Mouse (Mus musculus) ES-CJ7 (cell line): ENCODE measurements around the gene Pde2a.

Source experiments
- DNase-seq: peaks from one replicate; pipeline ENCODE4 v3.0.0; 2011; ENCODE audit warnings: low read depth, low spot score

Gene Pde2a

DNA sequence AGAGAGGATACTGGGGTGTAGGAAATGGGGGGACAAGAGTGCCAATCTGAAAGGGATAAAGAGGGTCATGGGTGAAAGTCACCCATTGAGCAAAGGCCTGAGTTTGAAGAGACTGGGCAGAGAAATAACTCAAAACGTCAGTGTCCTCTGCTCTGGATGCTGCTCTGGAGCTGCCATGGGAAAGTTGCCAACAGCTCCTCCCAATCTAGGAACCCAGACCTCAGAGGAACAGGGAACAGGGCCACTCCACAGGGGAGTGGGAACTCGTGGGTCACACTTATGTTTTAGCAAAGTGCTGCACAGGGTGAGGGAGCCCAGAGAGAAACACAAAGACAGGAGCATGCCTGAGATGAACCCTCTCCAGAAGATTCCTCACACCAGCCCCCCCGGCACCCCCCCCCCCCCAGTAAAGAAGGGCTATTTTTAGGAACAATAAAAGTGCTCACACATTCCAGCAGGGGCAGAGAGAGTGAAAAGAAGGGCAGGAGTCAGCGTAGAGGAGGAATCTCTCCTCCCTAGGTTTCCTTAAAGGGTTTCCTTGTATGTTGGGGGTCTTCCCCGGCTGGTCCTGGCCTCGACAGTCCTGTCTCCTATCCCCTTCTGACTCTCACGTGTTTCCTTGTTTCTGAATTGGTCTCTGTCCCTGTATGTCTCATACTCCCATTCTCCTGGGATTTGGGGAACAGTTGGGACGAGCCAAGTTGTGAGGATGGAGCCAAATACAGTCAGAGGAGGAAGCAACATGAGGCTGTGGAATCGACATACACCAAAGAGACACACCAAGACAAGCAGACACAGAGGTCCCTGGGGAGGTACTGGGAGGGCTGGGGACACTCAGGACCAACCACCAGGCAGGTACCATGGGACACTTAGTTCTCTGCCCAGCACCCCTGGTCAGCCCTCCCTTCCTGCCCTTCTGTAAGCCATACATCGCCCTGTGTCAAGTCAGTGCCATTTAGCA, 51.4 kb downstream of the Pde2a start:
- no peak for DNase-seq

GRCm38 (mm10) chr7:101474399-101474811, 52.9 kb downstream of the Pde2a start:
- DNase-seq: no peak

DNA sequence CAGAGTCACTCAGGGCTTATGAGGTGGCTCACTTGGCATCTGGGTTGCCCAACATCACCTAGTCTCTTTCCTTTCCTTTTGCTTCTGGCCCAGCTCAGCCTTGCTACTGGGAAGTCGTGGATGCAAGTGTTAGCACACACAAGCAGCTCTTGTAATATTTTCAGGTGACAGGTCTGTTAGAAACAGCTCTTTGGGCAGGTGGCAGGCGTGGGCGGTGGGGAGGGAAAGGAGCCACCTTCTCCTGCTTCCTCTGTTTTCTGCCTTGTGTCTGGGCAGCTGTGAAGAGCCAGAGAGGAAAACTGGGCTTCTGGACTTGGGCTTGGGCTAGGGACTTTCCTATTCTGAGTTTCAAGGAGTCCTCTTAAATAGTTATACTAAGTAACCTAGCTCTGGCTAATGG, 54.5 kb downstream of the Pde2a start:
- DNase-seq: no peak

DNA sequence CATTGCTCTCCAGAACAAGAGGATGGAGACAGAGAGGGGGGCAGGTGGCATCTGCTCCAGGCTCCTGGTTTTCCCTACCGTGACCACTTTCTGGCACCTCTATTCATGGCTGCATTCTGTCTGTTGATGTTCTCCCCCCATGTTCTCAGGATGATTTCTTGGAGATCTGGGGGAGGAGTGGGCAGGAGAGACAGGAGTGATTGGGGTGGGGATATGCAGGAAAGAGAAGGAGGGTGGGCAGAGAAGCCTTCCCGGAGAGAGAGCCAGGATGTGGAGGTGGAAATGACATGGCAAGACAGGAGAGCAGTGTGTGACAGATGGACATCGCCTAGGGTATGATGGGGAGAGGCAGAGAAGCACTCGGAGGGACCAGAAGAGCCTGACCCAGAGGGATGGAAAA, 55.0 kb downstream of the Pde2a start:
- DNase-seq: no peak

- DNase-seq: peak; percentile 30
Observed at GRCm38 (mm10) chr7:101477200-101477599, 55.7 kb downstream of the Pde2a start.

GRCm38 (mm10) chr7:101478099-101478498, 56.6 kb downstream of the Pde2a start:
- no peak for DNase-seq

DNA sequence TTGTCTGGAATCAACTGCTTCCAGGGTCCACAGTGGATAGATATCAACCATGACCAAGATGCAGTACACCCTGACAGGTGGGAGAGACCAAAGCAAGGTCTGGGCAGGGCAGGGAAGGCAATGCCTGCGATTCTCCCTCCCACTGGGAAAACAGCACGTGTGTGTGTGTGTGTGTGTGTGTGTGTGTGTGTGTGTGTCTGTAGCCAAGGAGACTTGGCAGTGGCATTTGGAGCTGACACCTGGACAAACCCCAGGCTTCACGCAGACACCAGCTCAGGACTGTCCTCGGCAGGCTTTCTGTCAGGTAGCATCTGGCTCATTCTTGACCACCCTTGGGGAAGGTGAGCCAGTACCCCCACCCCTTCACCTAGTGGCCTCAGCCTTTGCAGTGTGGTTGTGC, 58.4 kb downstream of the Pde2a start:
- no peak for DNase-seq

GRCm38 (mm10) chr7:101480671-101481070, 59.2 kb downstream of the Pde2a start:
- no peak for DNase-seq

GRCm38 (mm10) chr7:101481872-101482498, 60.5 kb downstream of the Pde2a start:
- no peak for DNase-seq

DNA sequence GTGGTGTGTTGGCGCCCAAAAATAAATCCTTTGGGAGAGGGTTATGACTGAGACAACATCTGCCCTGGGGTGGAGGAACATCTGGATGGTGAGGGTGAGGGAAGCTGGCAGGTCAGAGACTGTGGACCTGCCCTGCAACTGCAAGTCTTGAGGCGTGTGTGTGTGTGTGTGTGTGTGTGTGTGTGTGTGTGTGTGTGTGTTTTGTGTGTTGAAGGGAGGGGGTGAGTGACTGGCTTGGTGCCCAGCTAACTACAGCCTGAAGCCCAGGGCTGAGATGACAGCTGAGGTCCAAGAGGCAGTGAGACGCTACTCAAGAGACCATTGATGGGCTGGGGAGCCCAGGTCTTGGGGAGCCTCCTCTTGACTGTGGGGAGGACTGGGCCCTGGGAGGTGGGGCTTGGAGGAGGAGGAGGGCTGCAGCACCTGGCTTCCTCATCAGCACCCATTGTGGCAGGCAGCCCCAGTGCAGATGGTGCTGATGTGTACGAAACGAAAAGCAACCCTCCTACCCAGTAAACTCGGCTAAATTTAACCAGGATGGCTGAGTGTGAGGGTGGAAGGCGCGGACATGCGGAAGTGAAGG, 61.1 kb downstream of the Pde2a start:
- DNase-seq: no peak

GRCm38 (mm10) chr7:101483498-101484115, 62.1 kb downstream of the Pde2a start:
- DNase-seq: no peak

GRCm38 (mm10) chr7:101487102-101487501, 65.6 kb downstream of the Pde2a start:
- DNase-seq: no peak

- DNase-seq: no peak
Observed at GRCm38 (mm10) chr7:101490952-101491351, 69.5 kb downstream of the Pde2a start.

DNA sequence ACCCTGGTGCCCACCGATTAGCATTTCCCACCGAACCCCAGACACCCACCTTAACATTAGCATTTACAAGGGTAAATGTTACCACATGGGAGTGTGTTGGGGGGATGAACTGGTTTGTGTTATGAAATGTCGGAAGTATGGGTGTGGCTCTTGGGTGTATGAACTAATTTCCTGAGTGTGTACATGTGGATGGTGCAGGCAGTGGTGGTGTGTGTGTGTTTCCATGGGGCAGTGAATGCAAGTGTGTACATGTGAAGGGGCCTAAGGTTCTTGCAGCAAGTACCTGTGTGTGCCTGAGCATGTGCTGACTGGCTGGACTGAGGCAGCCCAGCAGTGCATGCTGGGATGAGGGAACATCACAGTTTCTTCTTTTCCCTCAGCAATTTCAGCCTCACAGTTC, 76.9 kb downstream of the Pde2a start:
- DNase-seq: no peak

- no peak for DNase-seq
Observed at GRCm38 (mm10) chr7:101499251-101499650, 77.8 kb downstream of the Pde2a start.

DNA sequence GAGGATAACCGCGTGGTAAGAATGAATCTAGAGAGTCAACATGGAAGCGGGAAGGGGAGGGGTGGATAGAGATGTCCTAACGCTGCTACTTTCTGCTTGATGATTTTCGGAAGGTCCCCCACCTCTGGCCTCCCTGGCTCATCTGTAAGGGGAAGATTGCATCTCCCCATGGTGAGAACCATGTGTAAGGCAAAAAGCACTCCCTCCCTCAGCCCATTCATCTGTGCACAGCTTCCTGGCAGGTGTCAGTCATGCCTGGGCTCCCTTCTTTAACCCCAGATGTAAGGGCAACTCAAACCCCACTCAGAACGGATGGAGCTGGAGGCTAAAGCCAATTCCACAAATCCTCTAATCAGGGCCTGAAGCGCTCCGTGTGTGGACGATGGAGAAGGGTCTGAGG, 78.2 kb downstream of the Pde2a start:
- DNase-seq: no peak

DNA sequence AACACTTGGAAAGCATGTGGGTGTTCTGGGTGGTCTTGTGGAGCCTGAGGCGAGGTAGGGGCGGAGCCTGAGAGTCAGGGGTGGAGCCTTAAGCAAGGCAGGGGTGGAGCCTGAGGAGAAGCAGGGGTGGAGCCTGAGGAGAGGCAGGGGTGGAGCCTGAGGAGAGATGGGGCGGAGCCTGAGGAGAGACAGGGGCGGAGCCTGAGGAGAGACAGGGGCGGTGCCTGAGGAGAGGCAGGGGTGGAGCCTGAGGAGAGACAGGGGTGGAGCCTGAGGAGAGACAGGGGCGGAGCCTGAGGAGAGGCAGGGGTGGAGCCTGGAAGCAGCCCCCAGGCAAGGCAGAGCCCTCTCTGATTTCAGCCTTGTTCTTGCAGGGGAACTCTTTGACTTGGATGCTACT, 79.7 kb downstream of the Pde2a start:
- peak; percentile 88 for DNase-seq

DNA sequence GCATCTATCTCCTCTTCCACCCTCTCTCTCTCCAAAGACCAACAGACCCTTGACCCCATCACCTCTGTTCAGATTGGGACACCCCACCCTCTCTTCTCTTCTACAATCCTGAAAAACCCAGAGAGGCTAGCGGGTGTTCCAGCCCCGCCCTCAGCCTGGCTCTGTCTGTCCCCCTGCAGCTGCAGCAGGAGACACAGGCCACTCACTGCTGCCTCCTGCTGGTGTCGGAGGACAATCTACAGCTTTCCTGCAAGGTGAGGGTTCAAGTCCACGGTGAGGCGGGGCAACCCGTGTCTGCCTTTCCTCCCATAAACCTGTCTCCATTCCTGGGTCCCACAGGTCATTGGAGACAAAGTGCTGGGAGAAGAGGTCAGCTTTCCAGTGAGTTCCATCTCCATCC, 80.2 kb downstream of the Pde2a start:
- DNase-seq: peak; percentile 86

DNA sequence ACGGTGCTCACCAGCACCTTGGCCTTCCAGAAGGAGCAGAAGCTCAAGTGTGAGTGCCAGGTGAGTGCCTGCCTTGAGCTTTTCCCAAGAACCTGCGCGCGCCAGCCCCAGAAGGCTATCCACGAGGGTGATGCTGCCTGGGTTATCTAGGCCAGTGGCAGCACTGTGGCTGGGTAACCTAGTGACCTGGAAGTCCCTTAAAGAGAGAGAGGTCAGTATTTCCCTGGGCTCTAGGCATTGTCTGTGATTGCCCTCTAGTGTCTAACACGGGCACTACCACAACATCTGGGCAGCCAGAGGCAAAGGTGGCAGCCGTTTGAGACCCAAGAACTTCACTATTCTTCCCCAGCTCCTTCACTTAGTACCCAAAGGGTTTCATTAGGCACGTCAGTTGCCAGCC, 81.9 kb downstream of the Pde2a start:
- peak; percentile 61 for DNase-seq

DNA sequence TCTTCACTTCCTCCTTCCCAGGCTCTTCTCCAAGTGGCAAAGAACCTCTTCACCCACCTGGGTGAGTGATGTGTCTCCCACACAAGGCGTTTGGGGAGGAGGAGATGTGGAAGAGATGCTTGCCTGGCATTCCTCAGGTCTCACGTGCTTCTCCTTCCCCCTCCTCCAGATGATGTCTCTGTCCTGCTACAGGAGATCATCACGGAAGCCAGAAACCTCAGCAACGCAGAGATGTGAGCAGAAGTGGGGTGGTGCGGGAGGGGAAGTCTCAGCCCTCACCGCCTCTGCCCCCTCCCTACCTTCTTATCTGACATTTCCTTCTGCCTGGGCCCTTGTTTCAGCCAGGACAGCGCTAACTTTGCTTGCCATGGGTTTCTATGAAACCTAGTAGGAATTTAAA, 82.3 kb downstream of the Pde2a start:
- no peak for DNase-seq

DNA sequence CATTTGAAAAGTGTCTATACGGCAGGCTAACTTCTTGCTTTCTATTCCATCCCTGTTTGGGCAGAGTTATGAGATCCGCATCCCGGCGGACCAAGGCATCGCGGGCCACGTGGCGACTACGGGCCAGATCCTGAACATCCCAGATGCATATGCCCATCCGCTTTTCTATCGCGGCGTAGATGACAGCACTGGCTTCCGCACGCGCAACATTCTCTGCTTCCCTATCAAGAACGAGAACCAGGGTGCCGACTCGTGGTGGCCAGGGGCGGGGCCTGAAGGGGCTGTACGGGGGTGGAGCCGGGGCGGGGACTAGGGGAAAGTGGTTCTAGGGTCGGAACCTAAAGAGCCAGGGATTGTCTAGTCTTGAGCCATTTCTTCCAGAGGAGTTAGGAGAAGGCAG, 83.0 kb downstream of the Pde2a start:
- no peak for DNase-seq

- no peak for DNase-seq
Observed at GRCm38 (mm10) chr7:101509212-101509611, 87.7 kb downstream of the Pde2a start.
